Mouse (Mus musculus) layer of hippocampus, postnatal 25 days (tissue): Measurements from ENCODE around the gene Col11a2. TPM values are rescaled to one million over a fixed set of nuclear protein-coding genes. Genes with fewer than 3 reads are reported as not detected.

Experiments
- DNase-seq, 2 experiments: peaks; one replicate each; pipeline ENCODE4 v3.0.0; 2022; ENCODE audit warnings: mixed read lengths in 2 of 2, low spot score in 1 of 2; ENCODE audit errors: extremely low spot score in 1 of 2
- total RNA-seq, 2 experiments: library from RNA; stranded (reverse); gene quantifications; 2 replicates each; pipeline ENCODE4 v1.2.3; 2021

Gene Col11a2
- total RNA-seq, 2 experiments from 2014 or later: 23.5 to 25.3 TPM

- peak; percentile 29 to 38 for DNase-seq
Measured at GRCm38 (mm10) chr17:34024861-34025755, 14.1 kb upstream of the Col11a2 start.

- peak in 1 of 2 experiments; percentile 19 for DNase-seq
Measured at GRCm38 (mm10) chr17:34025756-34026151, 13.5 kb upstream of the Col11a2 start.

GRCm38 (mm10) chr17:34026221-34026620 lies 13.0 kb upstream of the Col11a2 start:
- DNase-seq: peak in 1 of 2 experiments; percentile 9

- DNase-seq: no peak
Measured at GRCm38 (mm10) chr17:34026917-34027655, 12.2 kb upstream of the Col11a2 start.

- peak; percentile 79 to 88 for DNase-seq
Measured at GRCm38 (mm10) chr17:34027656-34028223, 11.5 kb upstream of the Col11a2 start, which contains the start of gene H2-Ke6. Gene H2-Ke6 (minus strand): TSS chr17:34028060.

- DNase-seq: no peak
Measured at GRCm38 (mm10) chr17:34028501-34029149, 10.6 kb upstream of the Col11a2 start.

- DNase-seq: no peak
Measured at GRCm38 (mm10) chr17:34029150-34029889, 9.9 kb upstream of the Col11a2 start.

GRCm38 (mm10) chr17:34029890-34030595 lies 9.2 kb upstream of the Col11a2 start:
- no peak for DNase-seq

- DNase-seq: no peak
Measured at GRCm38 (mm10) chr17:34030861-34031326, 8.3 kb upstream of the Col11a2 start.

GRCm38 (mm10) chr17:34031465-34032173 lies 7.6 kb upstream of the Col11a2 start, which contains the start of the genes Slc39a7 and Rxrb:
Gene Slc39a7 (minus strand): TSS chr17:34031682.
Gene Rxrb (plus strand): TSS chr17:34031812.
- DNase-seq: peak; percentile 97 to 98

GRCm38 (mm10) chr17:34032174-34032632 lies 7.0 kb upstream of the Col11a2 start:
- DNase-seq: no peak

GRCm38 (mm10) chr17:34032806-34033205 lies 6.4 kb upstream of the Col11a2 start:
- no peak for DNase-seq

GRCm38 (mm10) chr17:34033441-34033840 lies 5.8 kb upstream of the Col11a2 start:
- DNase-seq: no peak

GRCm38 (mm10) chr17:34034064-34034463 lies 5.2 kb upstream of the Col11a2 start:
- peak in 1 of 2 experiments; percentile 79 for DNase-seq

- no peak for DNase-seq
Measured at GRCm38 (mm10) chr17:34035517-34035916, 3.7 kb upstream of the Col11a2 start.

- no peak for DNase-seq
Measured at GRCm38 (mm10) chr17:34036647-34037046, 2.6 kb upstream of the Col11a2 start.

- no peak for DNase-seq
Measured at GRCm38 (mm10) chr17:34037241-34037640, 2.0 kb upstream of the Col11a2 start.

- peak in 1 of 2 experiments; percentile 61 for DNase-seq
Measured at GRCm38 (mm10) chr17:34038440-34038839, 797 bp upstream of the Col11a2 start.
